In the genomic region with DNA sequence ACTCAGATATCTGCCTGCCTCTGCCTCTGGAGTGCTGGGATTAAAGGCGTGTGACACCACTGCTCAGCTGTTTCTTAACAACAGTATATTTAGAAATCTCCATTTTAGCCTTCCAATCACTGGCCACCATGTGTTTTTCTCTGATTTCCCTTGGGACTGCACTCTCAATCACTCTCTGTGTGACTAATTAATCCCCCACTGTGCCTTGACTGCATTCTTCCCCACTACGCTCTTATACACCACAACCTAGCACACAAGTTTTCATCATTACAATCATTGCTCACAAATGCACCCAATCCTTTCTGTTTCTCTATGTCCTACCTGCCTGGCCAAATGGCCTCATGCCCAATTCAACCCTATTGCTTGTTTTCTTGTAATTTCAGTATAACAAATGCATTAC, we compare ENCODE assay signal across 28 mouse cellular contexts. TPM values are rescaled to one million over a fixed set of nuclear protein-coding genes. Genes with fewer than 3 reads are reported as not detected.
"Had no signal": no experiment of that assay in that cellular context is flagged by ENCODE, and none has a peak within 500 bp of the region (broad histone marks: within the 10 kb centered on the region; RNA-seq: fewer than 3 reads in every experiment).

No protein-coding gene starts in this region.

- H3K36me3 ChIP-seq: limb, embryonic 10.5 days; limb, embryonic 13.5 days; liver, embryonic 13.5 days; midbrain, embryonic 13.5 days had no signal

- H3K9ac ChIP-seq: limb, embryonic 13.5 days; liver, embryonic 13.5 days; midbrain, embryonic 13.5 days had no signal

- H3K4me3 ChIP-seq: layer of hippocampus, adult 2 months; limb, embryonic 10.5 days; limb, embryonic 13.5 days; liver, embryonic 13.5 days; midbrain, embryonic 13.5 days had no signal

- H3K27ac ChIP-seq: layer of hippocampus, adult 2 months; limb, embryonic 10.5 days; limb, embryonic 13.5 days; liver, embryonic 13.5 days; midbrain, embryonic 13.5 days had no signal

- H3K27me3 ChIP-seq: limb, embryonic 13.5 days; liver, embryonic 13.5 days; midbrain, embryonic 13.5 days had no signal

- ATAC-seq: intestine, embryonic 16.5 days; midbrain, embryonic 13.5 days had no signal

- H3K4me1 ChIP-seq: limb, embryonic 10.5 days; limb, embryonic 13.5 days; liver, embryonic 13.5 days; midbrain, embryonic 13.5 days had no signal

- DNase-seq: kidney, adult 18-20 months; kidney, adult 9 months; kidney, postnatal 14 days; kidney, postnatal 4 days; layer of hippocampus, adult 9-11 months; liver, embryonic 13.5 days; lung, adult 2 months; lung, postnatal 14 days; lung, postnatal 4 days; retina, postnatal 1 day; thymus, adult 18-20 months; thymus, postnatal 36 days had no signal

- H3K9me3 ChIP-seq: limb, embryonic 10.5 days; limb, embryonic 13.5 days; liver, embryonic 13.5 days; midbrain, embryonic 13.5 days had no signal

- H3K4me2 ChIP-seq: limb, embryonic 13.5 days; liver, embryonic 13.5 days; midbrain, embryonic 13.5 days had no signal

RNA-seq across cellular contexts. Expression of gene Csnka2ip, which starts 43.7 kb away (rescaled TPM):
- total RNA-seq: liver, adult 2 months; megakaryocyte progenitor cell, adult 5-6 weeks; megakaryocyte-erythroid progenitor cell, adult 5-6 weeks; midbrain, postnatal 0 days; neutrophil, adult 5-6 weeks had no signal
- polyA plus RNA-seq: intestine, embryonic 16.5 days; kidney, embryonic 16.5 days; limb, embryonic 10.5 days; limb, embryonic 13.5 days; liver, adult 2 months; liver, embryonic 13.5 days; liver, embryonic 16.5 days; lung, adult 2 months; lung, embryonic 16.5 days; midbrain, embryonic 13.5 days; midbrain, postnatal 0 days; small intestine, adult 2 months; spleen, adult 2 months; stomach, embryonic 16.5 days had no signal
